Mouse (Mus musculus): ENCODE data around the gene Fbxo34.

DNA sequence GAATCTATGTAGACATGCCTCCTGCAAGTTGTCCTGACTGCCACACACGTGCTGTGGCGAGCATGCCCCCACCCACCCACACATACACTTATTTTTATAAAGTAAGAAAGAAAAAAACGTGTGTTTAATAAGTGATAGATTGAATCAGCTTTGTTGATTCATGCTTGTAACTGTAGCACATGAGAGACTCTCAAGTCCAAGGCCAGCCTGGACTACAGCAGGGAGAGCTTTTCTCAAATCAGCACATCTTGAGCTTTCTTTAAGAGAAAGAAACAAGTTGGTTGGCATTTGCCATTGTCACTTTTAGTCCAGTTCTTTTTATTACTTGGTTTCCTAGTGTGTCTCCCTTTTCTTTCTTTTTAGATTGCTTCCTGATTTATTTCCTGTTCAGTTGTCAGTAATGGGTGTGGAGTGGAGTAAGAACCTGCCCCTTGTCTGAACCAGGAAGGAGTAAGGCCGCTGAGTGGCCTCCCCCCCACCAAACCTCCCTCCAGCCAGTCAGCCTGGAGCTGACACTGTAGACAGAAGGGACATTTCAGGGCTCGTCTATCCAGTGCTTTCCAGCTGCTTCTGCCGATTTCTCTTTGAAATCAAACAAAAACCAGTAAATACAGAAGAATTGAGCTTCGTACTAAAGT, 64.7 kb downstream of the Fbxo34 start:
- TF ChIP-seq CTCF (IDR thresholded peaks at IDR 0.05; ENCODE audit: borderline replicate concordance, insufficient read depth, low read depth, low read length) (no peak), POLR2A (IDR thresholded peaks at IDR 0.05; ENCODE audit: borderline replicate concordance, insufficient read depth, low read length) (no peak)

All from cerebellum, adult 2 months (tissue).